Mouse (Mus musculus) forebrain, embryonic 11.5 days (tissue): ENCODE measurements around the gene Fbxo3. TPM values are rescaled to one million over a fixed set of nuclear protein-coding genes. Genes with fewer than 3 reads are reported as not detected.
"Not testable (repeated sequence)": the region's sequence is repeated elsewhere in the genome, so short reads cannot be mapped to it uniquely, and the experiment has no call there.

ENCODE experiments used
- ATAC-seq: fragments of 200-750 bp; cut with Nextera tagmentation; replicated peaks from 2 replicates; pipeline ENCODE4 v1.8.0; 2017; ENCODE audit warnings: moderate TSS enrichment; ENCODE audit not compliant: low FRiP score
- DNase-seq: peaks from one replicate; pipeline ENCODE4 v3.0.0-alpha.2; 2017; ENCODE audit warnings: low spot score
- H3K27ac ChIP-seq: fragments of 300-500 bp; sonication (generic); 2 replicates; pipeline ENCODE4 v1.5.1; 2014; ENCODE audit warnings: low read depth, low read length
- H3K27me3 ChIP-seq: fragments of 300-500 bp; sonication (generic); 2 replicates; pipeline ENCODE4 v1.6.1; 2014; ENCODE audit warnings: mild to moderate bottlenecking, low read length, mixed read lengths; ENCODE audit not compliant: control insufficient read depth, insufficient read depth
- H3K36me3 ChIP-seq: fragments of 300-500 bp; sonication (generic); 2 replicates; pipeline ENCODE4 v1.6.1; 2014; ENCODE audit warnings: mild to moderate bottlenecking, low read length, moderate library complexity, mixed read lengths; ENCODE audit not compliant: control insufficient read depth, insufficient read depth
- H3K4me1 ChIP-seq: fragments of 300-500 bp; sonication (generic); replicated peaks from 2 replicates; pipeline ENCODE4 v1.6.1; 2014; ENCODE audit warnings: low read length, mixed read lengths; ENCODE audit not compliant: control insufficient read depth, insufficient read depth
- H3K4me2 ChIP-seq: fragments of 300-500 bp; sonication (generic); 2 replicates; pipeline ENCODE4 v1.6.1; 2014; ENCODE audit warnings: low read depth, mild to moderate bottlenecking, low read length, moderate library complexity, mixed read lengths; ENCODE audit not compliant: severe bottlenecking
- H3K4me3 ChIP-seq: fragments of 300-500 bp; sonication (generic); 2 replicates; pipeline ENCODE4 v1.5.1; 2014; ENCODE audit warnings: low read depth, low read length
- H3K9ac ChIP-seq: fragments of 300-500 bp; sonication (generic); 2 replicates; pipeline ENCODE4 v1.6.1; 2014; ENCODE audit warnings: low read length
- H3K9me3 ChIP-seq: fragments of 300-500 bp; sonication (generic); 2 replicates; pipeline ENCODE4 v1.6.1; 2016; ENCODE audit warnings: low read length, mixed read lengths; ENCODE audit not compliant: control insufficient read depth
- WGBS: fragments of 180-500 bp; shearing (Covaris S2); extraction: QIAGEN DNeasy Blood & Tissue Kit; methylation state at CpG from one replicate; pipeline ENCODE4 v1.1.7; 2014; 5-methylcytosine and 5-hydroxymethylcytosine counted together
- polyA plus RNA-seq: library from polyadenylated mRNA; unstranded; fragments of >200 nt; fragmentation: Nextera tagmentation; extraction: Ambion mirVana; gene quantifications from 2 replicates; pipeline ENCODE4 v1.2.1, GENCODE M21; 2014

Gene Fbxo3
- polyA plus RNA-seq, 1 experiment from 2014 or later: 61.4 TPM

GRCm38 (mm10) chr2:104096256-104096655 is 68.7 kb downstream of the Fbxo3 start:
- no peaks in the 10 kb centered on the region for H3K4me1 ChIP-seq
- no peaks in the 10 kb centered on the region for H3K27me3 ChIP-seq
- peak overlapping the region; percentile 36 for H3K4me3 ChIP-seq
- ATAC-seq (no peak), DNase-seq (no peak)
- no peaks in the 10 kb centered on the region for H3K9me3 ChIP-seq
- H3K27ac ChIP-seq: peak overlapping the region; percentile 21; the same call in 1 of the 2 replicates
- H3K4me2 ChIP-seq: peak overlapping the region; percentile 50
- 47% methylated on average over 10 of the region's 10 CpGs for WGBS
- H3K9ac ChIP-seq: peak overlapping the region; percentile 56
- H3K36me3 ChIP-seq: no peaks in the 10 kb centered on the region

GRCm38 (mm10) chr2:104096796-104097195 is 69.3 kb downstream of the Fbxo3 start:
- not testable (repeated sequence) for H3K9me3 ChIP-seq, H3K36me3 ChIP-seq, H3K4me1 ChIP-seq, H3K9ac ChIP-seq, ATAC-seq, H3K27ac ChIP-seq, H3K4me2 ChIP-seq, H3K4me3 ChIP-seq, H3K27me3 ChIP-seq, DNase-seq
- WGBS: 41% methylated on average over 1 of the region's 1 CpGs

- not testable (repeated sequence) for DNase-seq, H3K4me2 ChIP-seq, H3K9me3 ChIP-seq, H3K9ac ChIP-seq, H3K27me3 ChIP-seq, H3K27ac ChIP-seq, H3K4me1 ChIP-seq, ATAC-seq, H3K36me3 ChIP-seq, H3K4me3 ChIP-seq
- WGBS: 96% methylated on average over 4 of the region's 4 CpGs
Observed at GRCm38 (mm10) chr2:104097396-104097795, 69.9 kb downstream of the Fbxo3 start.

DNA sequence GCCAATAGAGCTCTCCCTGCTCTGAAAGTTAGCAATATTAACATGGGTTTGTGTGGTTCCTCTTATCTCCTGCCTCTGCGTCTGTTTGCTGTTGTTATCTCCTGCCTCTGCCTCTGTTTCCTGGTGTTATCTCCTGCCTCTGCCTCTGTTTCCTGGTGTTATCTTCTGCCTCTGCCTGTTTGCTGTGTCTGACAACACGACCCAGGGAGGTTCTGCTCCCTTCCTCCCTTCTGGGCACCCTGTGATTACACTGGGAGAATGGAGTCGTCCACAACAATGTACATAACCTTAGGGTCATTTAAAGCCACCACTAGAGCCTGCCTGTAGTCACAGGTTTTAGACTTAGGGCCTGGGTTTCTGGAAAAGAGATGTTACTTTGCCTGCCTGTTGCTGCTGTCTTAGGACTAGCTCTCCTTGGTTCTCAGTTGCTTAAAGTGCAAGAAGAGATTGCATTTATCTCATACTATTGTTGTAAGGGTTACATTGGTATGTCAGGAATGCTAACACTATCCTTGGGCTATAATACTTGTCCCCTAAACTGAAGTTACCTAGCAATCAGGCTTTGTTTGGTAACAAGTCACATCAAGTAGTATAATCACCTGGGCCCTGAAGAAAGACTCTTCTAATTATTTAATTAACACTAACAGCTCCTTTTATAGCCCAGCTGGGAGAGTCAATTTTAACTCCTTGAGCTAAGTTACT is 71.2 kb downstream of the Fbxo3 start:
- no peak overlapping the region for H3K27ac ChIP-seq
- H3K4me2 ChIP-seq: no peak overlapping the region
- H3K4me1 ChIP-seq: no peaks in the 10 kb centered on the region
- WGBS: 53% methylated on average over 3 of the region's 3 CpGs
- DNase-seq (no peak), ATAC-seq (no peak)
- no peaks in the 10 kb centered on the region for H3K36me3 ChIP-seq
- no peaks in the 10 kb centered on the region for H3K9me3 ChIP-seq
- H3K9ac ChIP-seq: no peak overlapping the region
- H3K4me3 ChIP-seq: no peak overlapping the region
- H3K27me3 ChIP-seq: no peaks in the 10 kb centered on the region

DNA sequence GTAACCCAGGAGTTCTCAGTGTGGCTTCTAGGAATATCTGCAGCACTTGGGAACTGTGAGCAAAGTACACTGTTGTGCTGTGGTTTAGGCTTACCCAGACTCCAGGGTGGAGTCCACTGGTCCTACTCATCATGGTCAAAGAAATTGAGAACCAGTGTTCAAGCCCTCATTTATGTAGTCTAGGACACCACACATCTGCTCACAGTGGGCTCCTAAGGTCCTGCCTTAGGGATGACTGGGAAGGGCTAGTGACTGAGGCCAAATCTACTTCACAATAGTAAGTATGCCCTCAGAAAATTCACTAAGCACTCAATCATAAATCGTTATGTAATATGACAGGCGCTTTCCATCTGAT is 71.7 kb downstream of the Fbxo3 start:
- Histone ChIP-seq H3K36me3 (no peaks in the 10 kb centered on the region), H3K4me2 (no peak overlapping the region), H3K9ac (no peak overlapping the region), H3K4me1 (no peaks in the 10 kb centered on the region), H3K27me3 (no peaks in the 10 kb centered on the region), H3K4me3 (no peak overlapping the region), H3K9me3 (no peaks in the 10 kb centered on the region), H3K27ac (no peak overlapping the region)
- ATAC-seq (no peak), DNase-seq (no peak)
- WGBS: 98% methylated on average over 2 of the region's 2 CpGs

- WGBS: 36% methylated on average over 1 of the region's 1 CpGs
- no peak overlapping the region for H3K9ac ChIP-seq
- no peak overlapping the region for H3K4me3 ChIP-seq
- ATAC-seq: no peak
- H3K4me1 ChIP-seq: no peaks in the 10 kb centered on the region
- H3K27ac ChIP-seq: no peak overlapping the region
- H3K36me3 ChIP-seq: no peaks in the 10 kb centered on the region
- H3K4me2 ChIP-seq: no peak overlapping the region
- no peaks in the 10 kb centered on the region for H3K9me3 ChIP-seq
- DNase-seq: no peak
- H3K27me3 ChIP-seq: no peaks in the 10 kb centered on the region
Observed at GRCm38 (mm10) chr2:104099946-104100345, 72.4 kb downstream of the Fbxo3 start.

GRCm38 (mm10) chr2:104104800-104105199 is 77.3 kb downstream of the Fbxo3 start:
- no peak for DNase-seq
- ATAC-seq: no peak
- no peak overlapping the region for H3K4me2 ChIP-seq
- H3K9me3 ChIP-seq: no peaks in the 10 kb centered on the region
- no peak overlapping the region for H3K4me3 ChIP-seq
- WGBS: 91% methylated on average over 6 of the region's 6 CpGs
- no peaks in the 10 kb centered on the region for H3K27me3 ChIP-seq
- no peaks in the 10 kb centered on the region for H3K36me3 ChIP-seq
- no peak overlapping the region for H3K9ac ChIP-seq
- no peak overlapping the region for H3K27ac ChIP-seq
- no peaks in the 10 kb centered on the region for H3K4me1 ChIP-seq

DNA sequence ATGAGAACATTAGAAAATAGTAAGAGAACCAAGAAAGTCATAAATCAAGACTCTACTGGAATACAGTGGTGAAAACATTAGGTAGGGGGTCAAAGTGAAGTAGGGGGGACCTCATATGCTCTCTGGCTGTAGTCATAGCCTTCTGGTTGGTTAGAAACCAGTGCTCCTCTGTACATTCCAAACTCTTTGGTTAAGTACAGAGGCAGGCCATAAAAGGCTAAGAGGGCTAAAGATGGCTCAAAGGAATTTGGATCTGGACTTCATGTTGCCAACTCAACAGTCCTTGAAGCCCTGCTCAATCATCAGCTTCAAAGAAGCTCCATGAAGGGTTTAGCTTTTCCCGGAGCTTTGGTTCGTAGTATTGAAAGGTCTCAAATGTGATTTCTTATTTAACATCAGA is 81.5 kb downstream of the Fbxo3 start:
- DNase-seq, H3K4me1 ChIP-seq, H3K27ac ChIP-seq, H3K36me3 ChIP-seq, ATAC-seq, H3K9me3 ChIP-seq, H3K27me3 ChIP-seq, H3K4me2 ChIP-seq, H3K9ac ChIP-seq, H3K4me3 ChIP-seq: not testable (repeated sequence)
- 96% methylated on average over 2 of the region's 2 CpGs for WGBS

DNA sequence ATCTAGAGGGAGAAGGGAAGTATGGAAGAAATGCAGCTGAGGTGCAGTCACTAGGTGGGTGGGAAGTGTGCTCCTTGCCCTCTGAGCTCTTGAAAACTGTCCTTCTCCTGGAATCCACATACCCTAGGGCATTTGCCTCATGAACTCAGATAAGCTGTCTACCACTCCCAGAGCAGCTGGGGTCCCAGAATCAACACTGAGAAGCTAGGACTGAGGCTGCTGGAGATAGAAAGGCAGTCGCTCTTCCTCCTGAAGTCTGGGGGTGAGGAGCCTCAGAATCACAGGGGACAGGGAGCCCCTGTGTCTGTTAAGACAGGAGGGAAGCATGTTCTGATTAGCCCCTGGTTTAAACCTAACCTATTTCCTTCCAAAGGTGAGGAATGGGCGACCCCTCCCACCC is 82.0 kb downstream of the Fbxo3 start:
- peak; percentile 18 for DNase-seq
- Histone ChIP-seq H3K4me1 (no peaks in the 10 kb centered on the region), H3K4me2 (no peak overlapping the region), H3K27me3 (no peaks in the 10 kb centered on the region), H3K9ac (no peak overlapping the region), H3K9me3 (no peaks in the 10 kb centered on the region), H3K36me3 (no peaks in the 10 kb centered on the region), H3K27ac (no peak overlapping the region), H3K4me3 (no peak overlapping the region)
- WGBS: 71% methylated on average over 2 of the region's 2 CpGs
- ATAC-seq: no peak
